Mouse (Mus musculus) urinary bladder, postnatal 4 days (tissue): ENCODE results near the gene Cyp46a1.

ENCODE experiments used
- DNase-seq, 2 experiments: peaks; one replicate each; pipeline ENCODE4 v3.0.0; 2021 to 2022; ENCODE audit warnings: low spot score in 2 of 2

The Cyp46a1 gene

DNA sequence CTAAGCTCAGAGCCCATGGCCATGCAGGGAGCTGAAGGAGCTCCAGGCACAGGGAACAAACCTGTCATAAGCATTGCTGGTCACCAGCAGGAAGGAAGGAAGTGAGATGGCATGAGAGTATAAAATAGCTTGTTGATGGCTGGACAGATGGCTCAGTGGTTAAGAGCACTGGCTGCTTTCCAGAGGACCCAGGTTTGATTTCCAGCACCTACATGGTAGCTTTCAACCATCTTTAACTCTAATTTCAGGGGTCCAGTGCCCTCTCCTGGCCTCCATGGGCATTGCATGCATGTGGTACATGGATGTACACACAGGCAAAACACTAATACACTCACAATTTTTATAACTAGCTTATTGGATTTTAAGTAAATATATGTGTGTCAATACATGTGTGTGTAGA lies 21.8 kb downstream of the Cyp46a1 start:
- no peak for DNase-seq

DNA sequence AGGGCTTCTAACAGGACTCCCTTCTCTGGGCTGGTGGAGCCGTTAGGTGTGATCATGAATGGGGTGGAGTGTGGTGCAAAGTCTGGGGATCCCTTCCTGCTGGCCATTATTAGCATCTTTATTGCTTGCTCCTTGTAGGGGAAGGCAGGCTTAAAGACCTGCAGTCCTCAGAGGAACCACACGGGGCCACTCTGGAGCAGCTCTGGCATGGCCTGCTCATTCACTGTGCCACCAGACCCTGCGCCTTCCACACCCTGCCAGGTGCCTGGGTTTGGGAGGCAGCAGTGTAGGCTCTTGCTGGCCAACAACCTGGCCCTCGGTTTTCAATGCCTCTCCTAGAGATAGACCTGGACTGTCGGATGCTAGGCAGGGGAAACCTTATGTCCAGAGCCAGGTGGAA lies 29.6 kb downstream of the Cyp46a1 start:
- DNase-seq, result peak; percentile 71 to 84

DNA sequence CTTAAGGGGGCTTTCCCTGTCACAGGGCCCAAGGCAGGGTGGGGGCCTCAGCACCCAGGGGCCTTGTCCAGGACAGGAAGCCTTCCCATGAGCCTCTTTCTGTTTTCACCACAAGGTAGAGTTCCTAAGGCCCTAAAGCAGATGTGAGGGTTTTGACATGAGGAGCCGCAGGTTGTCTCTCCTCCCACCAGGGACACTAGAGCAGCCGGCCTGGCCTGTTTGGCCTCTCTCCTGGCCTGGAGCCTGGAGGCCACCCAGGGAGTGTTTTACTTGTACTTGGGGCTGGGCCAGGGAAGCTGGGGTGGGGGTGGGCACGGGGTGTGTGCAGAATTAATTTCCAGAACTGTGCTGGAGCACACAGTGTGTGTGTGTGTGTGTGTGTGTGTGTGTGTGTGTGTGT lies 31.2 kb downstream of the Cyp46a1 start:
- DNase-seq, result peak; percentile 78 to 80

DNA sequence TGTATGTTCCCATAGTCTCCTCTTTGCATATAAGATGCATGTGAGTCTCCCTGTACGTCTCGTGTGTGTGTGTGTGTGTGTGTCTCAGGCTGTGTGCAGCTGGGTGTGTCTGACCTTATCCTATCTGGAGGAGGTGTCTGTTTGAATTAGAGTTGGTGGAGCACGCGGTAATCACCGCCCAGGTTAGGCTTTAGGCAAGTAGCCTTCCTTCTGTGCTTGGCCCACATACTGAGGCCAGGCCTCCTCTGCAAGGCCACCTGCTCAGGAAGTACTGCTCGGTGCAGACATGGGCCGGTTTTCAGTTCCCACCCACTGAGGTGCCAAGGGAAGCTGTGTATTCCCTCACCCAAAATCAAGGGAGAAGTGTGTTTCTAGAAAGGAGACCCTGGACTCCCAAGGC lies 31.7 kb downstream of the Cyp46a1 start:
- DNase-seq, result no peak

DNA sequence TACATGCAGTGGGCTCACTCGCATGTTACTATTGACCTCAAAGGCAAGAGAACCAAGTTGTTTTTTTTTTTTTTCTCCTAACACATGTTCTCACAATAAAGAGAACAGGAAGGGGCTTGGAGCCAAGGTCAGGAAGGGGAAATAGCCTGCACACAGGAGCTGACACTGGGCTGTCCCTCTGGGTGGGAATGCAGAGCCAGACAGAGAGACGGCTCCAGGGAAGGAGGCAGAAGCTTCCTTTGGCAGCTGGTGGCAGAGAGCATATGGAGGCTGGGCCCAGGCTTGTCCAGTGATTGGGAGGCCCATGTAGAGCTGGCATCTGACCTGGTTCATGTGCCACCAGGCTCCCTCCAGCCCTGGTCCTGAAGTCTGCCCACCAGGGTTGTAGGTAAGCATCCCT lies 33.7 kb downstream of the Cyp46a1 start:
- DNase-seq, result no peak

DNA sequence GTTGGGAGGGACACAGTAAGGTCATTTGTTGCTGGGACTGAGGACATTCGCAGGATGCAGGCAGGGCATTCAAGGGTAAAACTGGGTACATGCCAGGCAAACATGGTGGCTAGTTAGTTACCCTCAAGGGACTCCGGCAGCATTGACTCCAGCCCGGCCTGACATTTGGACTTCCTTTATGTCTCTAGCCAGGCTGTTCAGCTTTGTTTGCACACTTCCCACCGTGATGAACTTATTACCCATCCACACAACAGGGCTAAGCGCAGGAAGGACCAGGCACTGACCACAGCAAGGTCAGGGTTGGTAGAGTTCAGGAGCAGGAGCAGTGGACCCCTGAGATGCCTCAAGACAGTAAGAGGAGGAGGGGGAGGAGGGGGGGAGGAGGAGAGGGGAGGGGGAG lies 34.7 kb downstream of the Cyp46a1 start:
- DNase-seq, result no peak

DNA sequence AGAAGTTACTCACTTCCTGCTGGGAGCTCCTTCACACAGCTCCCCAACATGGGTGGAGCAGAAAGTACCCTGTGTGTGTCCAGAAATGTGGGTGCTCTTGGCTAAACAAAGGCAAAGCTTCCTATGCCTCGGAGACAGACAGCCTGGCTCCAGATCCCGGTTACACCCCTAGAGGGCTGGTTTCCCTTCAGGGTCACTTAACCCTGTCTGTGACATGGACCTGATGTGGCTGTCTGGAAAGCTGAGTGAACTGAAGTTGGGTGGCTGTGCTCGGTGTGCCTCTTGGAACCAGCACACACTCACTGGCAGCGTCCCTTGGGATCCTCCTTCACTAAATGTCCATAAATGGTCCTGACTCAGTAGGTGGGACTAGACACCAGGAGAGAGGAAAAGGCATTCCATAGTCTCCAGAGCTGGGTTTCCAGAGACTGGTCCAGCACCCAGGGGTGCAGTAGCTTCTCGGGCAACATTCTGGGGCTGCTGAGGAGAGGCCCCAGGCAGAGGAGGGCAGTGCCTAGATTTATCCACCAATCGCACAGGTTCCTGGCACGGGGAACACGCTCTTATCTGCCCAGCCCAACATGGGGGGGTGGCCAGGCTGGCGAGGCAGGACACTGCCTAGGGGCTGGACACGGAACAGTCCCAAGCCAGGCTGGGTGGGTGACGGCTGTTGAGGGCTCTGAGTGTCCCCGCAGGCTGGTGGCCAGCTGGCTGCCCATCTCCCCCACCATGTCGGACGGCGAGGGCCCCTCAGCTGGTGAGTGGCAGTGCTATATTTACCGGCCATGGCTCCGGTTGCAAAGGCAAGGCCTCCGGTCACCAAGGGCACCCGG lies 36.6 kb downstream of the Cyp46a1 start, which contains the start of gene Eml1:
Gene Eml1, plus strand, starts transcription at position 362 of the 833 bp plus-strand sequence.
- DNase-seq, result no peak

DNA sequence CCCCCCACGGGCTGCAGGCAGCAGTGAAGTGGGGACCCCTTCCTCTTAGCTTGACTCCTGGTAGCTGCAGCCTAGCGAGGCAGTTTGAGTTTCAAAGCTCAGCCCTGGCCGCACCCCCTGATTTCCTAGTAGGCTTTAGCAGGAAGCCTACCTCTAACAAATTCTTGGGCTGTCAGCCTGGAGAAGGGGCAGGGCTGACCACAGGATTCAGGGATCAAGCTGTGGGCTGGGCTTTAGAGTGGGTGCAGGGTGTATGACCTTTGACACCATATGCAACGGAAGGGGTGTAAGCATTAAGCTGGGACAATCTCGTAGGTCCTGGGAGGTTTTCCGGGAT lies 37.2 kb downstream of the Cyp46a1 start:
- no peak for DNase-seq

DNA sequence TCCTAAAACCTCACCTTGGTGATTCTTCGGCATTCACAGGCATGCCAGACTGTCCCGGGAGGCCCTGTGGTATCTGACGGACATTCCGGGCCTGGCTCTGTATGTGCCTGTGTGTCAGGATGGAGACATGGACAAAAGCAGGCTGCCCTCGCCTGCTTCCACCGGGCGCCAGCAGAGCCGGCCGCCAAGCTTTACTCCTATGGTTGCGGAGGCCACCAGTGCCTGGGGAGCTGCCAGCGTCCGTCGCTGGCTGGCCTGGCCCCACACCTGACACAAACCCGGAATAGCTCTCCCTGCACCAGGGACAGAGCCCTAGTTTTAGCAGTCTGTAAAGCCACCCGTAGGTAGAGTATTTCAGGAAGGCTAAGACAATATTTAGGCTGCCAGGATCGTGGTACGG lies 38.1 kb downstream of the Cyp46a1 start:
- no peak for DNase-seq

DNA sequence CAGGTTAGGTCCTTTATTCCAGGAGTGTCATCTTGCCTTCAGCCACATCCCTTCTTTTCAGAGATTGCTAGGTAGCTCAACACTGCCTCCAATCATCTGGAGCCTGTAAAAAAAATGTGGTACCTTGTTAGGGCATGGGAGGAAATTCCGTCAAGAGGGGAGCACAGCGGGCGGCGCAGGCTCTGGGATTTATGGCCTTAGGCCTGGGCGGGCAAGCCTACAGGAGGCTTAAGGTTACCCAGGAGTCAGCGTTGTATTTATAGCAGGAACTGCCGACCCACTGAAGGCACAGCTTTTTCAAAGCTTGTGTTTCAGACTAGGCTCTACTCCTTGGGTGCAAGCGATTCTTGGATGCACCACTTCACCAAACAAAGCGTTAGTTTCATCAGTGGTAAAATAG lies 39.4 kb downstream of the Cyp46a1 start:
- DNase-seq, result no peak

DNA sequence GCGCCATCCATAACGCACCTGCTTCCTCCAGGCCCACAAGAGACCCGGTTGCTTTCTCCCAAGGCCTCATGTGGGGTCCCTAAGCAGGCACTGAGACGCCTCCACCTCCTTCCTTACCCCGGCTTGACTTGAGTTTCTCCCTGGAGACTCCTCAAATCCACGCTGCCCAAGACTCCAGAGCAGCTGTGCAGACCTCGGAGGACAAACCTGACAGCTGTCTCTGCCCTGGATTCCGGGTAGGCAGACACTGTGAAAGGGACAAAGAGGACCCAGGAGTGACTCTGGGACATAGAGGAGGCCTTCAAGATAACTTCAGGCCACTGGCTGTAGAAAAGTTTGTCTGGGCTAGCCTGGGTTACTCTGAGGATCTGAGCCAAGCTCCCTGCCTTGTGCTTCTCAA lies 40.5 kb downstream of the Cyp46a1 start:
- DNase-seq, result no peak

DNA sequence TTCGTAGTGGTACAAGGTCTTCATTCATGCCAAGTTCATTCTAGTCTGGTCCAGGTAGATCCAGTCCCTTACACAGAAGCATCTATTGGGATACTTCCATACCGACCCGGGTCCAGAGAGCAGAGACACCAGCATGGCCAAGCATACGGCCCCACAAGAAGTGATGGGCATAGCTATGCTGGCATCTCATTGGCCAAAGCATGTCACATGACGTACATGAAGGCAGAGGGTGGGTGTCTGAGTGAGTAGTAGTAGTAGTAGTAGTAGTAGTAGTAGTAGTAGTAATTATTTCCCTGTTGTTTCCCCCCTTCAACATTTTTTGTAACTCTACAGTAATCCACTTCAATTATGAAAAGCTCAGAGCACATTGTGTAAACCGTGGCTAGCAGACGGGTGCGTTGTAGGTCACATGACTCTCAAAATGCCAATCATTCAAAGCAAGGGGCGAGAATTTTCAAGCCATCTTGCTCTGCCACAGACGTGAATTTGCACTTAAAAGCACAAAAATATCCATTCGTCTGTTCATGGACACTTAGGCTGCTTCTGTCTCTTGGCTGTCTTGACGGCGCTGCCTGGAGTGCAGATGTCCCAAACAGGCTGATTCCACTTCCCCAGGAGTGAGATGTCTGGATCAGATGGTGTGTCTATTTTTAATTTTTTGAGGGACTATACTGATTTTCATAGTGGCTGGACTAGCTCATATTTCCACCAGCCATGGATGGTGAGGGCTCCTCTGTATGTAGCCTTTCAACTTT lies 44.4 kb downstream of the Cyp46a1 start:
- no peak for DNase-seq

DNA sequence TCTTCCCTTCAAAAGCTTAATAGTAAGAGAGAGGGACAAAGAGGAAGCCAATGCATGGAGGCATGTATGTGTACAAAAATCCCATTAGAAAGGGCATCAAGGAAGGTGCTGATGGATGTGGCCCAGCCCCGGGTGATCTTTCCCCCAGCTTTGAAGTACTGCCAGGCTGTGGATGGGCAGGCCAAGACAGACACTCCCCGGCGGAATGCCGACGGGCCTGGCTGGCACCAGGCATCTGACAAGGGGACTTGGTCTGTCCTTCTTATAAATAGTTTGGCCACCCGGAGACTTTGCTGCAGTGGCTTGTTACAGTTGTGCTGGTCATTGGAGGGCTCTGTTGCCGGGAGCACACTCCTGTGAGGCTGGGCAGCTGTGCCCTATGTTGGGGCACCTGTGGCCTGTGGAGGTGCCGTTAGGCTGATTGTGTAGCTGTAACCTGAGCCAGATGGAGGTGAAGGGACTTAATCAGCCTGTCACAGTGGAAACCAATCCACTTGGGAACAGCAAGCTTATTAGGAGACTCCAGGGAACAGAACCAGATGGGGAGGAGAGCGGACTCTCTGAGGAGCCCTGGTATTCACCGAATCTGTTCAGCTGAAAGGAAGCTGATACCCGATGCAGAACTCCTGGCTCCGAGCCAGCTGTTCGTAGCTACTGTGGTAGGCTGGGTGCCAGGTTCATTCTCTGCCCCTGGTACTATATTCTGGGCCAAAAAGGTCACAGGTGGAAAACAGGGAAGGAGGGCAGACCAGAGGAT lies 52.5 kb downstream of the Cyp46a1 start:
- DNase-seq, result no peak

DNA sequence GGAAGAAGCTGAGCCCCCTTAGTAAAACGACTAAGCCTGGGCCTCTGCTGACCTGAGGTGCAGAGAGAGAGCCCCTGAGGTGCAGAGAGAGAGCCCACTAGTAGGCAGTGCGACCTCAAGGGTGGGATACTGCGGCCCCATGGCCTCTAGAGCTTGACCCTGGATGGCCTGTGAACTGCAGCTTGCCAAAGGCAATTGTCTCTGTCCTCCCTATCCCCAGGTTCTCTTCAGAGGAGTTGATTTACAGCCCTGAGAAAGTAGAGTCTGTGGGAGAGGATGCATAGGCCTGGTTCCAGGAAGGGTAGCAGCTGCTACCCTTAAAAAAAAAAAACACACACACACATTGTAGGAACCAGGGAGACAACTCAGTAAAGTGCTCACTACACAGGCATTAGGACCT lies 55.5 kb downstream of the Cyp46a1 start:
- no peak for DNase-seq

DNA sequence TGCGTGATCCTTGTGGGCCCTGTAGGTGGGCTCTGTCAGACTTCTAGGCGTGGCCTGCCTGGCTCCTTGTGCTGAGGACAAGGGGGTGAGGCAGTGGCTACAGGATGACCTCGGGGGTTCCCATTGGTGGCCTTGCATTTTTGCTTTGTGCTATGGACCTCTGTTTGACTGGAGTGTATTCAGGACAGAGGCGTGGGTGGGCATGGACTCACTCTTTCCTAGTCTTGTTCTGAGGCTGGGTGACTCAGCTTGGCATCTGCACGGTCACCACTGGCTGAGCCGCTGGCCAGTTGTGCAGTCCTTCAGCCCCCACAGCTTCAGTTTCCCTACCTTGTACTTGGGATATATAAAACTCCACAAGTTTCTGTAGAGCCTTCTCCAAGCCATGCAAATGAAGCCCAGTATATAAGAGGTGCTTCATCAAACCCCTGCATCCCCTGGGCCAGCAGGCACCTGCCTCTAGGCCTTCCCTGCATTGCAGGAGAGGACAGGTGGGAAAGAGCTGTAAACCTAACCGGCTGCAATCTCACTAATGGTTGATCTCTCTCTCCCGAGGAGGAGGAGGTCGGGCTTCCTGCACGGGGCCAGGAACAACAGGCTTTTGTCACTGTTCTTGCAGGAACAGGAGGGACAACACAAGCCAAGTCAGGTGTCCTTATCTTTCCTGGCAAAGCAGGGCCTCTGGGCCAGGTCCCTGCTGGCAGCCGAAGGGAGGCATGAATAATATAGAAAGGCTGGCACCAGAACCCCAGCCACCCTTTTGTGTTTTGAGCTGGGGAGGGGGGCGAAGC lies 58.3 kb downstream of the Cyp46a1 start:
- DNase-seq, result no peak

DNA sequence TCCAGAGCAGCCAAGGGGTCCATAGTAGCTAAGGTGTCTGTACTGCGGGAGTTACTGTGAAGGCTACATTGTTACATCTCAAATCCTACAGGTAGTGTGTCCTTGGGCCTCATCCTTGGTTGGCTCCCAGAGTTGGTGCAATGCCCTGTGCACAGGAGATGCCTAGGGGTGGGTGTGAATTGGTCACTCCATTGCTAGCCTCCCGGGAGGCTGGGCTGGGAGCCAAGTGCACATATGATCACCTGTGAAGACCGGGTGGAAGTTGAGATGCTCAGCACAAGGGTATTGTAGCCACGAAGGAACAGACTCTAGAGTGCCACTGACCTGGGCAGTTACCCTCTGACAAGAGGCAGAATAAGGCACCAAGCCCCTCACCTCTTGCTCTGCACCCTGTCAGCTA lies 58.9 kb downstream of the Cyp46a1 start:
- DNase-seq, result no peak

DNA sequence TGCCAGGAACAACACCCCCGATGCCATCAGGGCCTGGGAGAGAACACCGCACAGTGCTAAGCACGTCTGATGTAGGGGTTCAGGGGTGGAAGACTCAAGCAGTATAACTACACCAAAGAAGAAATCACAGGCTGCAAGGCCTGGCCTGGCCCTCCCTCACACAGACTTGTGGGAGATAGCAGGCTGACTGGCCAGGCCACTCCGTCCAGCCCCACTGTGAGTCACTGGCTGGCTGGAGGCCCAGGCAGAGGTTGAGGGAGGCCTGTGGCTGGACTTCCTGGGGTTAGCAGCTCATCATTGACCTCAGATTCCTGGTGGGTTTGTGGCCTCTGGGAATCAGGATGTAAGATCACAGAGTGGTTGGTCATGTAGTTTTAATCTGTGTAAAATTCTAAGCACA lies 59.5 kb downstream of the Cyp46a1 start:
- peak; percentile 84 to 89 for DNase-seq

DNA sequence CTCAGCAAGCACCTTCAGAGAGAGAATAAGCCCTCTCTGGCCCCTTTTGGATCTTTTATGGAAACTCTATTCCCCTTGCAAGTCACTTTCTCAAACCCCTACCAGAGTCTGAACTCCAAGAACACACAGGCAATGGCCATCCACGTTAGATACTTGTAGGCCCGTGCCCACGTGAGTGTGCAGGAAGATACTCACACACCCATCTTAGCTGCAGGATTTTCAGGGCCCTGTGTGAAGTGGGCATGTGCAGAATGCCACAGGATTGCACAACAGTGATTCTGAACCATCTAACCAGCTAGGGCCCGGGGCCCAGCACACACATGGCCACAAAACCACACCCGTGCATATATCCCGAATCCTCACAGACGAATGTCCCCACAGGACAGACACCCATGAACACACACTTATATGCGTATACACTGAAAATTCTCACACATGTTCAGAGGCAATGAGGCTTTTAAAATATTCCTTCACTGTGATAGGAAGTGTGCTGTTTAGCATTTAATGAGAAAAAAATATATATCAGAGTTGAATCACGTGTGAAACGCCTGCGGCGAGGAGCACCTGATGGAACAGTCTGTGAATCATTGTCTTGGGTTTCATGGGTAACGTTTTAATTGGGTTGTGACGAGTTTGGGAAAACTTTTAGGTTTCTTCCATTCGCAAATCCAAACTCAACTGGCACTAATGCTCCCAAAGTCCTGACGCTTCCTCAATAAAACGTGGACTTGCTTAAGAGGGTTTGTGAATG lies 60.5 kb downstream of the Cyp46a1 start:
- DNase-seq, result no peak

DNA sequence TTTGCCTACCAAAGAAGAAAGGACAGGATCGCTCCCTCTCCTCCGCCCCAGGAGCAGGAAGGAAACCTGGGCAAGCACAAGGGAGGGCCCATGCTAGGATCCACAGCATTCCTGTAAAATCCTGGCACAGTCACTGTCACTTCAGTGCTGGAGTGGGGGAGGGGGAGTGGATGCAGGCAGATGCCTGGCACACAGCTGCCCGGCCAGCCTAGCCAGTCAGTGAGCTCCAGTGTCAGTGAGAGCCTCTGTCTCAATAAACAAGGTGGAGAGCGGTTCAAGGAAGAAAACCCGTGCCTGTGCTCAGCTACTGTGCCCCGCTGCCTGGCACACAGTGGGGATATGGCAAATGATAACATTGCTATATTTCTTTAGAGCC lies 61.1 kb downstream of the Cyp46a1 start:
- no peak for DNase-seq

DNA sequence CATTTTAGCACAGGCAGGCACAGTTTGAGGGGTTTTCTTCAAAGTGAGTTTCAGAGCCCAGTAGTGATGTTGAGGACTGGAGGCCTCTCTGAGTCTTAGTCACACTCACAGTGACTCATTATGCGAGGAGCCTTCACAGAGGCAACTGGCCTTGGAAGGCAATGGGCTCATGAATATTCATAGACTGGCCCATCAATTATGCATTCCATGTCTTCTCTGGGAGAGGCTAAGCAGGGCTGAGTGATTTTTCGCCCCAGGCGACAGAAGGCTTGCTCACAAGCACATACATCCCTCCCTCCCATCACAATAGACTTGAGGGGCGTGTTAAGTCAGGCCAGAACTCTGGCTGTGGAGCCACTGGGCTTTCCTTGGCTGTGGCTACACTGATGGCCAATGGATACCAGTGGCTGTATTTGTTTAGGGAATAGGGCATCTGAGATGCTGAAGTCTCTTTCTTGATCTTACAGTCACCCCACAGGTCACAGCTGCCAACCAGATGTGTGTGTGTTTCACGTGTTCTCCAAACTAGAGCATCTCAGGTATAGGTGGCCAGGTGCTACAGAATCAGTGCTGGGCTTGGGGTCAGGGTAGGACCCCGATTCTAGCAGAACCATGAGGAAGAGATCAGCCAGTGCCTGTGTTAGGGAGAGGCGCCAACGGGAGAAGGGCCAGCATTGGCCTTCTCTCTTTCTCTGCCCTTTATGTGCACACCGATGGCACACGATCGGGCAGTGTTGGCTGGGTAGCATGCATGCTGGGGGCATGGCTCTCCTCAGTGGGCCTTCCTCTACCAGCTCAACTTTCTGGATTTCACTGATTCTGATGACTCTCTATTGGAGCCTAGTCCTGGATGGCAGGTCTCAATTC lies 62.1 kb downstream of the Cyp46a1 start:
- DNase-seq, result no peak
